Mouse (Mus musculus): ENCODE measurements at regions not wholly inside any gene's neighbourhood (a gene's known extent, or its start where the extent isn't known, plus 50 kb on each side); places are given as distances from the start of the nearest gene placed in this dataset.
"Not testable (repeated sequence)": the region's sequence is repeated elsewhere in the genome, so short reads cannot be mapped to it uniquely, and the experiment has no call there.

DNA sequence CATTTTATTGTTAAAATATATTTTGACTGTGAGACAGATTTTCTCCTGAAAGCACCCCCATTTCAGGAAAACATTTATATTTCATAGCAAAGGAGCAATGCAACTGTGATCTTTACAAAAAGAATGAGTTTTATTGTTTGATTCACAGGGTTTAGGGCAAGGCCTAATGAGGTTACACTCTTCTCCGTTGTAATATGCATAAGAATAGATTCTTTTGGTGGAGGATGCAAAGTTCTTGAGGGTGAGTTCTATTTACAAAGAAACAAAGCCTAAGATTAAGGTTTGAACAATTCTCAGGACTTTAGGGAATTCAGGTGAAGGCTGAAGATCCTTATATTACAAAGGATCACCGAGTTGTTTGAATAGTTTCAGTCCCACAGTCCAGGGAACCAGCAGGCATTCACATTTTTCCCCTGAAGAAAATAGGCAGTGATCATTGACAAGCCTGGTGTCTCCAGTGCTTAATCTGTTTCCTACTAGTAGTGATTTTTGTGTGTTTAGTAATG is 1156.2 kb downstream of the Hace1 start:
- Histone ChIP-seq H3K36me3 (no peaks in the 10 kb centered on the region), H3K27me3 (no peaks in the 10 kb centered on the region), H3K4me1 (no peaks in the 10 kb centered on the region), H3K9me3 (no peaks in the 10 kb centered on the region), H3K4me2 (replicated peaks) (no peak overlapping the region), H3K4me3 (no peak overlapping the region), H3K9ac (replicated peaks) (no peak overlapping the region), H3K27ac (replicated peaks) (no peak overlapping the region)
- ATAC-seq (ENCODE audit: low FRiP score, low read depth), result no peak
- WGBS, result 10% methylated on average over 2 of the region's 2 CpGs

GRCm38 (mm10) chr10:46741098-46741497 is 1163.5 kb downstream of the Hace1 start:
- 68% methylated on average over 3 of the region's 3 CpGs for WGBS
- Histone ChIP-seq H3K4me2 (replicated peaks) (no peak overlapping the region), H3K27me3 (no peaks in the 10 kb centered on the region), H3K4me1 (no peaks in the 10 kb centered on the region), H3K9me3 (no peaks in the 10 kb centered on the region), H3K36me3 (no peaks in the 10 kb centered on the region), H3K4me3 (no peak overlapping the region), H3K9ac (replicated peaks) (no peak overlapping the region), H3K27ac (replicated peaks) (no peak overlapping the region)
- ATAC-seq (ENCODE audit: low FRiP score, low read depth), result no peak

- Histone ChIP-seq H3K27ac (replicated peaks) (no peak overlapping the region), H3K4me2 (replicated peaks) (no peak overlapping the region), H3K9ac (replicated peaks) (no peak overlapping the region), H3K36me3 (no peaks in the 10 kb centered on the region), H3K4me1 (no peaks in the 10 kb centered on the region), H3K27me3 (no peaks in the 10 kb centered on the region), H3K9me3 (no peaks in the 10 kb centered on the region), H3K4me3 (no peak overlapping the region)
- 86% methylated on average over 3 of the region's 3 CpGs for WGBS
- no peak for ATAC-seq (ENCODE audit: low FRiP score, low read depth)
Observed at GRCm38 (mm10) chr10:46742131-46742530, 1164.5 kb downstream of the Hace1 start.

DNA sequence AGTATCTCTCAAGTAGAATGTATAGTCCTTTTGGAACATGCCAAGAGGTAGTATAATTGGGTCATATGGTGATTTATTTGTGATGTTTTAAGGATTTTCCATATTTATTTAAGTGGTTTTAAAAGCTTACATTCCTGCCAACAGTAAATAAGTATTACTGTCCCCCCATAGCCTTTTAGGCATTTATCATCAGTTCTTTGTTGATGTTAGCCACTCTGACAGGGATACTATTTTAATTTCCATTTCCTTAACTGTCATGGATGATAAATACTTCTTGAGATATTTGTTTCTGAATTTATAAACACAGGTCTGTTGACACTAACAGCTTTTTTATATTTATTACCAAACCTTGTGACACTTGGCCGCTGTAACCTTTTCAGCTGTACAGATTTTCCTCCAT is 1183.3 kb downstream of the Hace1 start:
- Histone ChIP-seq H3K36me3 (no peaks in the 10 kb centered on the region), H3K27ac (replicated peaks) (no peak overlapping the region), H3K9me3 (no peaks in the 10 kb centered on the region), H3K4me1 (no peaks in the 10 kb centered on the region), H3K9ac (replicated peaks) (no peak overlapping the region), H3K27me3 (no peaks in the 10 kb centered on the region), H3K4me2 (replicated peaks) (no peak overlapping the region), H3K4me3 (no peak overlapping the region)
- 91% methylated on average over 1 of the region's 1 CpGs for WGBS
- ATAC-seq (ENCODE audit: low FRiP score, low read depth), result no peak

DNA sequence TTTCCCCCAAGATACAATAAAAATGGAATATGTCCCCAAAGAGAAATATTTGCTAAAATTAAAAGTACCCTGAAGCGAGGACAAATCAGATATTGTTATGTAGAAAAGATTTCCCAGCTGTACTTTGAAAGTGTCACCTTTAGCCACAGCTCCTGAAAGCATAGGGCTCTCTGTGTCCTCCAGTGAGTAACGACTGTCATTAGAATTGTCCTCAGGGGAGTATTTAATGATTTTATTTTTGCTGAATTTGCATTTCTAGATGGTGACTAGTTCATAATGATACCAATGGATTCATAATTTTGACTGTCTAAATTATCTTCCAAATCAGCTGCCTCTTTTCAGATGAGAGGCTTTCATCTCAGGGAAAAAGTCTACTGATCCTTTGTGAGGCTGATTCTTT is 1201.1 kb downstream of the Hace1 start:
- WGBS, result 67% methylated on average over 2 of the region's 2 CpGs
- no peak overlapping the region for H3K4me3 ChIP-seq
- H3K4me1 ChIP-seq, result no peaks in the 10 kb centered on the region
- H3K27ac ChIP-seq (replicated peaks), result no peak overlapping the region
- no peaks in the 10 kb centered on the region for H3K36me3 ChIP-seq
- no peaks in the 10 kb centered on the region for H3K9me3 ChIP-seq
- no peak for ATAC-seq (ENCODE audit: low FRiP score, low read depth)
- H3K27me3 ChIP-seq, result no peaks in the 10 kb centered on the region
- H3K4me2 ChIP-seq (replicated peaks), result no peak overlapping the region
- H3K9ac ChIP-seq (replicated peaks), result no peak overlapping the region

GRCm38 (mm10) chr10:46785723-46786122 is 1208.1 kb downstream of the Hace1 start:
- 90% methylated on average over 7 of the region's 7 CpGs for WGBS
- not testable (repeated sequence) for H3K9ac ChIP-seq (replicated peaks); ATAC-seq (ENCODE audit: low FRiP score, low read depth)

GRCm38 (mm10) chr10:46814271-46814670 is 1236.6 kb downstream of the Hace1 start:
- Histone ChIP-seq H3K4me3 (no peak overlapping the region), H3K36me3 (no peaks in the 10 kb centered on the region), H3K27me3 (no peaks in the 10 kb centered on the region), H3K4me1 (no peaks in the 10 kb centered on the region), H3K9me3 (no peaks in the 10 kb centered on the region), H3K27ac (replicated peaks) (no peak overlapping the region), H3K4me2 (replicated peaks) (no peak overlapping the region), H3K9ac (replicated peaks) (no peak overlapping the region)
- WGBS, result 86% methylated on average over 1 of the region's 1 CpGs
- no peak for ATAC-seq (ENCODE audit: low FRiP score, low read depth)

More at GRCm38 (mm10) chr10:46785723-46786122, 1208.1 kb downstream of the Hace1 start:
- H3K27me3 ChIP-seq; H3K27ac ChIP-seq (replicated peaks); H3K9me3 ChIP-seq; H3K36me3 ChIP-seq; H3K4me1 ChIP-seq; H3K4me2 ChIP-seq (replicated peaks); H3K4me3 ChIP-seq: not testable (repeated sequence)

GRCm38 (mm10) chr10:46819133-46819532 is 1241.5 kb downstream of the Hace1 start:
- no peak overlapping the region for H3K4me3 ChIP-seq
- no peak for ATAC-seq (ENCODE audit: low FRiP score, low read depth)
- no peaks in the 10 kb centered on the region for H3K36me3 ChIP-seq
- no peaks in the 10 kb centered on the region for H3K9me3 ChIP-seq
- H3K27me3 ChIP-seq, result no peaks in the 10 kb centered on the region
- H3K9ac ChIP-seq (replicated peaks), result no peak overlapping the region
- no peaks in the 10 kb centered on the region for H3K4me1 ChIP-seq
- no peak overlapping the region for H3K27ac ChIP-seq (replicated peaks)
- no peak overlapping the region for H3K4me2 ChIP-seq (replicated peaks)
- 76% methylated on average over 2 of the region's 2 CpGs for WGBS

GRCm38 (mm10) chr10:46819965-46820364 is 1242.3 kb downstream of the Hace1 start:
- no peak overlapping the region for H3K4me2 ChIP-seq (replicated peaks)
- no peaks in the 10 kb centered on the region for H3K36me3 ChIP-seq
- ATAC-seq (ENCODE audit: low FRiP score, low read depth), result no peak
- H3K9ac ChIP-seq (replicated peaks), result no peak overlapping the region
- WGBS, result 91% methylated on average over 1 of the region's 1 CpGs
- H3K4me3 ChIP-seq, result no peak overlapping the region
- H3K27ac ChIP-seq (replicated peaks), result no peak overlapping the region
- H3K9me3 ChIP-seq, result no peaks in the 10 kb centered on the region
- H3K27me3 ChIP-seq, result no peaks in the 10 kb centered on the region
- H3K4me1 ChIP-seq, result no peaks in the 10 kb centered on the region

GRCm38 (mm10) chr10:46823837-46824236 is 1246.2 kb downstream of the Hace1 start:
- Histone ChIP-seq H3K4me1 (peaks cover 8% of the 10 kb centered on the region), H3K27ac (replicated peaks) (no peak overlapping the region), H3K9me3 (no peaks in the 10 kb centered on the region), H3K4me2 (replicated peaks) (no peak overlapping the region), H3K27me3 (no peaks in the 10 kb centered on the region), H3K9ac (replicated peaks) (no peak overlapping the region), H3K4me3 (no peak overlapping the region), H3K36me3 (no peaks in the 10 kb centered on the region)
- WGBS, result 42% methylated on average over 1 of the region's 1 CpGs
- ATAC-seq (ENCODE audit: low FRiP score, low read depth), result no peak

DNA sequence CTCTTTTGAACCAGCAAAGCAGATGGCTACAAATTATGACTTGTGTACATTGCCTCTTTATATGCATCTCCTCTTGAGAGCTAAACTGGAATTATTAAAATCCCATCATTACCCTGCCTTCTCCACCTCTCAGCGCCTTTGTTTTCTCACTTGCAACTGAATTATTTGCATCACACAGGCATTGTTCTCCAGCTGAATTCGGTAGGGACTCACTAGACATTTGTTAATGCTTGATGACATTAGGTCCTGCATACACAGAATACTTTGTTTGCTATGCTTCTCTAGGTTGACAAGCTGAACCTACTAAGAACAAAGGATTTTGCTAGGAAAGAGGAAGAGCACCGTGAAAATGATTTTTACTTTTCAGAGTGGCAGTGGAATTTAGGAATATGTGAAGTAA is 1248.4 kb downstream of the Hace1 start:
- no peaks in the 10 kb centered on the region for H3K27me3 ChIP-seq
- no peaks in the 10 kb centered on the region for H3K36me3 ChIP-seq
- ATAC-seq (ENCODE audit: low FRiP score, low read depth), result peak; percentile 41
- H3K4me1 ChIP-seq, result peaks cover 8% of the 10 kb centered on the region
- no peak overlapping the region for H3K4me3 ChIP-seq
- H3K9me3 ChIP-seq, result no peaks in the 10 kb centered on the region
- 12% methylated on average over 3 of the region's 3 CpGs for WGBS
- no peak overlapping the region for H3K4me2 ChIP-seq (replicated peaks)
- H3K9ac ChIP-seq (replicated peaks), result no peak overlapping the region
- H3K27ac ChIP-seq (replicated peaks), result peak overlapping the region; percentile 67

- Histone ChIP-seq H3K27ac (replicated peaks) (peak overlapping the region; percentile 71), H3K4me3 (no peak overlapping the region), H3K4me2 (replicated peaks) (no peak overlapping the region), H3K36me3 (no peaks in the 10 kb centered on the region), H3K9me3 (no peaks in the 10 kb centered on the region), H3K27me3 (no peaks in the 10 kb centered on the region), H3K9ac (replicated peaks) (no peak overlapping the region), H3K4me1 (peaks cover 8% of the 10 kb centered on the region)
- WGBS, result 29% methylated on average over 1 of the region's 1 CpGs
- ATAC-seq (ENCODE audit: low FRiP score, low read depth), result peak; percentile 20
Observed at GRCm38 (mm10) chr10:46826639-46827038, 1249.0 kb downstream of the Hace1 start.

DNA sequence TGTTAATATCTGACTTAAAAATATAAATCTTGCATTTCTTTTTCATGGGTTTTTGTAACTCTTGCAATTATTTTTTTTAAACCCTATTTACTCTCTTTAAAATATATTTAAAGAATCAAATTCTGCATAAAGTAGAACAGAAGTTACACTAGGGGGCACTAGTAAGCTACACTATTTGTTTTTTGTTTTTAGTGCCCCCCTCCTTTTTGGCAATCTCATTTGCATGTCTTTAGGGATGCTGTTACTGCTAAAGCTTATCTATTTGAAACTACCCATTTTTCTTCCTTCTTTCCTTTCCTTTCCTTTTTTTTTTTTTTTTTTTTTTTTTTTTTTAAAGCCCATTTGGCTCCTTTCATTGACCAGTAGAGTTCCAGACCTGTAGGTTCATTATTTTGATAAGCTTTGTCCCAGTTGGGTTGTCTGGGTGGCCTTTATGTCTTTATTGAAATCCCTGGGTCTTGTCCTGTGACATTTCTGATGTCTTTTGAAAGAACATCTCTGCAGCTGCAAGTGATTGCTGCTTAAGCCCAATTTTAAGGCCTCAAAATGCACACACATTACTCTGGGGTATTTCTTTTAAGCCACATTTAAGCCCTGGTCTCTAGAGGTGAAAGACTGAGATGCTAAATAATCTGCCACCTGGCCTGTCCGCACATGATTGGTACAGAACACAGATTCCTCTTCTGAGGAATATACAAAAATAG is 1249.6 kb downstream of the Hace1 start:
- H3K27ac ChIP-seq (replicated peaks), result peak overlapping the region; percentile 58
- no peak overlapping the region for H3K9ac ChIP-seq (replicated peaks)
- ATAC-seq (ENCODE audit: low FRiP score, low read depth), result peak; percentile 85
- H3K4me3 ChIP-seq, result no peak overlapping the region
- no peak overlapping the region for H3K4me2 ChIP-seq (replicated peaks)
- H3K4me1 ChIP-seq, result peaks cover 8% of the 10 kb centered on the region
- no peaks in the 10 kb centered on the region for H3K36me3 ChIP-seq
- H3K27me3 ChIP-seq, result no peaks in the 10 kb centered on the region
- 13% methylated on average over 1 of the region's 1 CpGs for WGBS
- no peaks in the 10 kb centered on the region for H3K9me3 ChIP-seq
